ENCODE assay signal across 14 mouse cellular contexts in the genomic region with DNA sequence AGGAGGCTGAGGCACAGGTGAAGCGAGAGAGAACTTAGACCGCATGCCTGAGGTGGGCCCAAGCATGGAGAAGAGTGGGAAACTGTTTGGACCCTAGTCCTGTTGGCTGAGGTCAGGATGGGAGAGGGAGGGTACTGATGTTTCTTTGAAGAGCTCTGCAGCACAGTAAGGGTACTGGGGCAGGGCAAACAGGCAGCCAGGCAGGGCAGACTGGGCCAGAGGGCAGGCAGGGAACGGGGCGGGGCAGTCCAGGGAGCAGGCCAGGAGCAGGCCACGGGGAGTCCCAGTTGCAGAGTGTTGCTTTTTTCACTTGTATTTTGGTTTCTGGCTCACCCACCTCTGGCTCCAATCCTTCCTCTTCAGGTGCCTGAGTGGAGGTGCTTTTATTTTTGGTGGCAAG.
A peak's percentile ranks its signal among the peaks of the same experiment; 100 is the strongest.
DNase-seq lines count a peak whose midpoint lies in the region; ATAC-seq and TF ChIP-seq lines count a peak whose summit lies in the region.
"Had no signal": no experiment of that assay in that cellular context is flagged by ENCODE, and none has a peak within 500 bp of the region (broad histone marks: within the 10 kb centered on the region; RNA-seq: fewer than 3 reads in every experiment).

No protein-coding gene starts in this region.

- no peaks in the 10 kb centered on the region for H3K9me3 ChIP-seq in lung, postnatal 0 days (ENCODE audit: low read length)
- H3K9me3 ChIP-seq: heart, embryonic 13.5 days; limb, embryonic 15.5 days; midbrain, embryonic 12.5 days; neural tube, embryonic 13.5 days had no signal

- TF ChIP-seq POLR2A in liver, adult 2 months (IDR thresholded peaks at IDR 0.05; ENCODE audit: extremely low read depth, insufficient read depth, low read length) = no peak

- no peaks in the 10 kb centered on the region for H3K27me3 ChIP-seq in liver, adult 2 months (ENCODE audit: control insufficient read depth, insufficient read depth, low read length)
- H3K27me3 ChIP-seq in lung, postnatal 0 days (replicated peaks; ENCODE audit: insufficient read depth, low read length) = no peaks in the 10 kb centered on the region
- H3K27me3 ChIP-seq: heart, embryonic 13.5 days; limb, embryonic 15.5 days; midbrain, embryonic 12.5 days; neural tube, embryonic 13.5 days had no signal

- peak; percentile 80 for DNase-seq in liver, adult 2 months (ENCODE audit: extremely low read depth, low read depth, low spot score)
- no peak for DNase-seq in liver
- peak; percentile 38 for DNase-seq in adrenal gland, postnatal 25 days
- DNase-seq in kidney, adult 9 months = peak; percentile 71
- peak; percentile 17 for DNase-seq in lung, postnatal 0 days (ENCODE audit: low spot score)
- DNase-seq in embryo, embryonic 10.5 days (ENCODE audit: low spot score) = no peak
- DNase-seq: right cerebral cortex, postnatal 14 days had no signal

- TF ChIP-seq CTCF in liver, adult 2 months (IDR thresholded peaks at IDR 0.05; ENCODE audit: low read depth, low read length) = no peak
- TF ChIP-seq CTCF in lung, postnatal 0 days (IDR thresholded peaks at IDR 0.05) = no peak

- peak overlapping the region; percentile 79 for H3K27ac ChIP-seq in liver, adult 2 months (replicated peaks; ENCODE audit: insufficient read depth, low read depth, low read length)
- no peak overlapping the region for H3K27ac ChIP-seq in lung, postnatal 0 days (ENCODE audit: low read length)
- H3K27ac ChIP-seq: hindbrain, embryonic 14.5 days; limb, embryonic 15.5 days; midbrain, embryonic 12.5 days; neural tube, embryonic 13.5 days had no signal

- no peak overlapping the region for H3K4me2 ChIP-seq in lung, postnatal 0 days (replicated peaks; ENCODE audit: low read depth, low read length)
- H3K4me2 ChIP-seq: heart, embryonic 13.5 days; hindbrain, embryonic 14.5 days; limb, embryonic 15.5 days; midbrain, embryonic 12.5 days; neural tube, embryonic 13.5 days had no signal

- 0 out of 2 replicates have a peak, but pooled peaks have one; percentile 33 for ATAC-seq in lung, postnatal 0 days
- ATAC-seq in activated CD4-positive, CD25-positive, alpha-beta regulatory T cell, adult 4 months = no peak

- no peaks in the 10 kb centered on the region; the same call in 1 of the 2 replicates for H3K36me3 ChIP-seq in liver, adult 2 months (ENCODE audit: control insufficient read depth, insufficient read depth, low read length)
- H3K36me3 ChIP-seq in lung, postnatal 0 days (ENCODE audit: insufficient read depth, low read length) = no peaks in the 10 kb centered on the region
- H3K36me3 ChIP-seq: midbrain, embryonic 12.5 days; neural tube, embryonic 13.5 days had no signal

- H3K9ac ChIP-seq in liver, adult 2 months (ENCODE audit: low read depth, low read length) = no peak overlapping the region
- no peak overlapping the region for H3K9ac ChIP-seq in lung, postnatal 0 days (replicated peaks; ENCODE audit: low read depth)
- H3K9ac ChIP-seq: heart, embryonic 13.5 days; hindbrain, embryonic 14.5 days; limb, embryonic 15.5 days; midbrain, embryonic 12.5 days; neural tube, embryonic 13.5 days had no signal

- H3K4me3 ChIP-seq in liver, adult 2 months (ENCODE audit: insufficient read depth, low read depth, low read length) = no peak overlapping the region
- H3K4me3 ChIP-seq in lung, postnatal 0 days (ENCODE audit: low read depth, low read length) = no peak overlapping the region
- H3K4me3 ChIP-seq: erythroblast, embryonic 14.5 days; heart, embryonic 13.5 days; limb, embryonic 15.5 days; midbrain, embryonic 12.5 days; neural tube, embryonic 13.5 days had no signal

- no peaks in the 10 kb centered on the region for H3K79me2 ChIP-seq in liver, adult 2 months (ENCODE audit: control insufficient read depth, insufficient read depth, low read length)

- H3K4me1 ChIP-seq in liver, adult 2 months (ENCODE audit: control insufficient read depth, insufficient read depth, low read length) = peaks cover 6% of the 10 kb centered on the region
- no peaks in the 10 kb centered on the region; the same call in 1 of the 2 replicates for H3K4me1 ChIP-seq in lung, postnatal 0 days (ENCODE audit: insufficient read depth, low read depth, low read length)
- H3K4me1 ChIP-seq: midbrain, embryonic 12.5 days had no signal

- WGBS in liver, adult 2 months = 52% methylated on average over 5 of the region's 5 CpGs
- WGBS in lung, postnatal 0 days = 83% methylated on average over 5 of the region's 5 CpGs

- TF ChIP-seq EP300 in lung, postnatal 0 days (IDR thresholded peaks at IDR 0.05) = no peak

Comparison
In these comparisons a context has a peak if more than half of its experiments do, and no peak if none do; other contexts are left out.
1. DNase-seq: peak in liver, adult 2 months (single experiment), adrenal gland, postnatal 25 days (single experiment), kidney, adult 9 months (single experiment) and lung, postnatal 0 days (single experiment); none in liver (single experiment) and embryo, embryonic 10.5 days (single experiment).